Mouse (Mus musculus) MEL (cell line): ENCODE measurements at regions not wholly inside any gene's neighbourhood (a gene's known extent, or its start where the extent isn't known, plus 50 kb on each side); places are given as distances from the start of the nearest gene placed in this dataset.

Experiments used
- CHD2 ChIP-seq: IDR thresholded peaks from 2 replicates; pipeline ENCODE4 v1.6.1; 2011; ENCODE audit warnings: low read length, improper control_type of control experiment
- CTCF ChIP-seq, 3 experiments: IDR thresholded peaks in 2 of 3; conservative IDR thresholded peaks in 1 of 3; 2 replicates each; pipeline ENCODE4 v1.5.1; 2011 to 2012; ENCODE audit warnings: low read length in 3 of 3, low read depth in 2 of 3, mild to moderate bottlenecking in 2 of 3, improper control_type of control experiment in 1 of 3, inconsistent platforms in 1 of 3, mixed read lengths in 1 of 3, moderate library complexity in 1 of 3; ENCODE audit not compliant: control insufficient read depth in 1 of 3, insufficient read depth in 1 of 3, poor library complexity in 1 of 3, severe bottlenecking in 1 of 3
- MYC ChIP-seq: IDR thresholded peaks from 2 replicates; pipeline ENCODE4 v1.6.1; 2011; ENCODE audit warnings: low read depth, mild to moderate bottlenecking, low read length, improper control_type of control experiment, moderate library complexity
- POLR2A ChIP-seq, 2 experiments: IDR thresholded peaks; 2 replicates each; pipeline ENCODE4 v1.6.1; 2011 to 2012; ENCODE audit warnings: low read length in 2 of 2, mild to moderate bottlenecking in 2 of 2, control low read depth in 1 of 2, improper control_type of control experiment in 1 of 2, low read depth in 1 of 2, moderate library complexity in 1 of 2; ENCODE audit not compliant: control insufficient read depth in 1 of 2, insufficient read depth in 1 of 2, poor library complexity in 1 of 2
- RCOR1 ChIP-seq: IDR thresholded peaks from 2 replicates; pipeline ENCODE4 v1.6.1; 2012; ENCODE audit warnings: low read depth, mild to moderate bottlenecking, inconsistent platforms, low read length, improper control_type of control experiment
- USF2 ChIP-seq, 2 experiments: IDR thresholded peaks; 2 replicates each; pipeline ENCODE4 v1.6.1; 2011 to 2012; ENCODE audit warnings: improper control_type of control experiment in 2 of 2, low read length in 2 of 2, borderline replicate concordance in 1 of 2, inconsistent platforms in 1 of 2, low read depth in 1 of 2, mild to moderate bottlenecking in 1 of 2; ENCODE audit not compliant: insufficient read depth in 1 of 2

DNA sequence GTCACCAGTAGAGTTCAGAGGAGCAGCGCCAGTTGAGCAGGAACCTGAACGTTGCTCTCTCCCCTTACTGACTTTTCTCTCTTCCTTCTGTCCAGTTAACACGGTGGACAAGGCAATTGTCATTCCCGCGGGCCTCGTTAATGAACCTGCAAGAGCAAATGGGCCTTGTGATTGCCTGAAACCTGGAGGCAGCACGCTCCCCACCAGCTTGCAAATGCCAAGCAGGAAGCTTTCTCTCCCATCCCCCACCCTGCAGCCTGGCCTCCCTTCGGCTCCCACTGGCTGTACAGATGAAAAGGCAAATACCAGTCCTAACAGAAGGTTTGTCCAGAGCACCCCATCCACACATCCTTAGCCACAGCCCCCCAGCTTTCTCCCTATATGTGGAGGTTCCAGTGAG is 298.3 kb downstream of the Bcor start:
- TF ChIP-seq CTCF (IDR thresholded peaks at IDR 0.05 in 2 of 3, conservative IDR thresholded peaks at IDR 0.05 in 1 of 3; ENCODE audit: control insufficient read depth in 1 of 3, insufficient read depth in 1 of 3, low read depth in 2 of 3, low read length in 3 of 3, poor library complexity in 1 of 3, severe bottlenecking in 1 of 3), result no peak
- TF ChIP-seq USF2 (IDR thresholded peaks at IDR 0.05; ENCODE audit: borderline replicate concordance in 1 of 2, insufficient read depth in 1 of 2, low read depth in 1 of 2, low read length in 2 of 2), result no peak
- TF ChIP-seq POLR2A (IDR thresholded peaks at IDR 0.05; ENCODE audit: control insufficient read depth in 1 of 2, insufficient read depth in 1 of 2, low read depth in 1 of 2, low read length in 2 of 2, poor library complexity in 1 of 2), result no peak
- no peak for TF ChIP-seq MYC
- TF ChIP-seq CHD2, result no peak
- no peak for TF ChIP-seq RCOR1
